Mouse (Mus musculus) hindbrain, embryonic 14.5 days (tissue): ENCODE measurements around the gene Sh3bp5. TPM values are rescaled to one million over a fixed set of nuclear protein-coding genes. Genes with fewer than 3 reads are reported as not detected.

ENCODE experiments used
- ATAC-seq: fragments of 200-750 bp; cut with Nextera tagmentation; 2 replicates; pipeline ENCODE4 v1.8.0; 2017; ENCODE audit warnings: moderate number of reproducible peaks, mild to moderate bottlenecking, moderate TSS enrichment, moderate library complexity; ENCODE audit not compliant: low FRiP score
- DNase-seq: peaks from one replicate; pipeline ENCODE4 v3.0.0-alpha.2; 2015; ENCODE audit warnings: low spot score
- H3K27ac ChIP-seq: fragments of 300-500 bp; sonication (generic); 2 replicates; pipeline ENCODE4 v1.5.1; 2014; ENCODE audit warnings: mild to moderate bottlenecking, moderate library complexity
- H3K27me3 ChIP-seq: fragments of 300-500 bp; sonication (generic); 2 replicates; pipeline ENCODE4 v1.6.1; 2014; ENCODE audit warnings: mild to moderate bottlenecking, low read length, mixed read lengths; ENCODE audit not compliant: control insufficient read depth, insufficient read depth
- H3K36me3 ChIP-seq: fragments of 300-500 bp; sonication (generic); replicated peaks from 2 replicates; pipeline ENCODE4 v1.6.1; 2014; ENCODE audit not compliant: control insufficient read depth, insufficient read depth
- H3K4me1 ChIP-seq: fragments of 300-500 bp; sonication (generic); replicated peaks from 2 replicates; pipeline ENCODE4 v1.6.1; 2014; ENCODE audit warnings: antibody characterized with exemption, low read length, mixed read lengths; ENCODE audit not compliant: control insufficient read depth, insufficient read depth
- H3K4me2 ChIP-seq: fragments of 300-500 bp; sonication (generic); replicated peaks from 2 replicates; pipeline ENCODE4 v1.6.1; 2014; ENCODE audit warnings: mild to moderate bottlenecking, moderate library complexity
- H3K4me3 ChIP-seq: fragments of 300-500 bp; sonication (generic); replicated peaks from 2 replicates; pipeline ENCODE4 v1.5.1; 2014; ENCODE audit warnings: mild to moderate bottlenecking, low read length
- H3K9ac ChIP-seq: fragments of 300-500 bp; sonication (generic); 2 replicates; pipeline ENCODE4 v1.6.1; 2014
- H3K9me3 ChIP-seq: fragments of 300-500 bp; sonication (generic); 2 replicates; pipeline ENCODE4 v1.6.1; 2016; ENCODE audit warnings: low read length; ENCODE audit not compliant: control insufficient read depth
- WGBS: fragments of 180-500 bp; shearing (Covaris S2); extraction: QIAGEN DNeasy Blood & Tissue Kit; methylation state at CpG from one replicate; pipeline ENCODE4 v1.1.7; 2014; 5-methylcytosine and 5-hydroxymethylcytosine counted together
- polyA plus RNA-seq: library from polyadenylated mRNA; unstranded; fragments of >200 nt; fragmentation: Nextera tagmentation; extraction: Ambion mirVana; gene quantifications from 2 replicates; pipeline ENCODE4 v1.2.1, GENCODE M21; 2014

Sh3bp5 gene
- polyA plus RNA-seq, 1 experiment from 2014 or later = 93.7 TPM

- peaks cover 5% of the 10 kb centered on the region for H3K4me1 ChIP-seq
- no peaks in the 10 kb centered on the region for H3K9me3 ChIP-seq
- H3K9ac ChIP-seq = no peak overlapping the region
- H3K4me3 ChIP-seq = no peak overlapping the region
- DNase-seq = no peak
- no peaks in the 10 kb centered on the region for H3K27me3 ChIP-seq
- 84% methylated on average over 8 of the region's 8 CpGs for WGBS
- no peak for ATAC-seq
- H3K4me2 ChIP-seq = no peak overlapping the region
- H3K36me3 ChIP-seq = peaks cover 48% of the 10 kb centered on the region
- H3K27ac ChIP-seq = no peak overlapping the region
Observed at GRCm38 (mm10) chr14:31343241-31343640, 92.6 kb downstream of the Sh3bp5 start.

DNA sequence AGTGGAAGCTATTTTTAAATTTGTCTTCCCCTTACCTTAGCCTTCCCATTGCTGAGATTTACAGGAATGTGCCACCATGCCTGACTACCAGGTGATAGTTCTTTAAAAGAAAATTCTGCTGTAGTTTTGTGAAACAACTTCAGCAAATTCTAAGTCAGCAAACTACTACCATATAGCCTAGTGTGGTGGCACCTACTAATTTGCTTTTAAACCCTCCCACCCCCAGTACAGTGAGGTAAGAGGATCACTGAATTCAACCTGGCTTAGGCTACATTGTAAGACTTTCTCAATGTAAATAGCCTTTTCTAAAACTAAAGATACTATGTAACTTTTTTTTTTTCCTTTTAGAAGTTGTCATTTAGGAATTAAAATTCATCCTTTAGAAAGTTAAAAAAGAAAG lies 97.9 kb downstream of the Sh3bp5 start:
- no peaks in the 10 kb centered on the region for H3K9me3 ChIP-seq
- H3K4me2 ChIP-seq = peak overlapping the region; percentile 81
- H3K4me3 ChIP-seq = peak overlapping the region; percentile 78
- H3K27ac ChIP-seq = no peak overlapping the region
- no peaks in the 10 kb centered on the region for H3K27me3 ChIP-seq
- peaks cover 11% of the 10 kb centered on the region for H3K36me3 ChIP-seq
- H3K9ac ChIP-seq = peak overlapping the region; percentile 80
- peaks cover 22% of the 10 kb centered on the region for H3K4me1 ChIP-seq
- no peak for DNase-seq
- no peak for ATAC-seq

DNA sequence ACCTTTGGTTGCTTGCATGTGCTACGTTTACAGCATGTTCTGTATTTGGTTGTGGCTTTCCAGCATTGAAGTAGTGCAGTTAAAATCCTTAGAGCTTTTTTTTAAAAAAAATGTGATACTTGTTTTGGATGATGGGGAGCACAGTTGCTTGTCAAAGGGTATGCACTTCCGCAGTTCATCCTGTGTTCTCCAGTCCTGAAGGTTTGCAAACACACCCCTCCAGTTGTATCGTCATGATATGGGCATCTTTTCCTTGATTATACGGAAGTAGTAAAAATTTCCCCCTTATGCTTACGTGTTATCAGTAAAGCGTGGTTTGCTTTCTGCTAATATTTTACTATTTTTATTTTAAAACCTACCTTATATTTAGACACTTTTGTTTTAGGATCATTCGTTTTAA lies 98.5 kb downstream of the Sh3bp5 start:
- H3K4me2 ChIP-seq = peak overlapping the region; percentile 81
- no peaks in the 10 kb centered on the region for H3K9me3 ChIP-seq
- H3K9ac ChIP-seq = peak overlapping the region; percentile 80
- peaks cover 10% of the 10 kb centered on the region for H3K36me3 ChIP-seq
- no peaks in the 10 kb centered on the region for H3K27me3 ChIP-seq
- WGBS = 44% methylated on average over 7 of the region's 7 CpGs
- ATAC-seq (no peak), DNase-seq (no peak)
- peaks cover 22% of the 10 kb centered on the region for H3K4me1 ChIP-seq
- peak overlapping the region; percentile 78 for H3K4me3 ChIP-seq
- peak overlapping the region; percentile 91 for H3K27ac ChIP-seq

DNA sequence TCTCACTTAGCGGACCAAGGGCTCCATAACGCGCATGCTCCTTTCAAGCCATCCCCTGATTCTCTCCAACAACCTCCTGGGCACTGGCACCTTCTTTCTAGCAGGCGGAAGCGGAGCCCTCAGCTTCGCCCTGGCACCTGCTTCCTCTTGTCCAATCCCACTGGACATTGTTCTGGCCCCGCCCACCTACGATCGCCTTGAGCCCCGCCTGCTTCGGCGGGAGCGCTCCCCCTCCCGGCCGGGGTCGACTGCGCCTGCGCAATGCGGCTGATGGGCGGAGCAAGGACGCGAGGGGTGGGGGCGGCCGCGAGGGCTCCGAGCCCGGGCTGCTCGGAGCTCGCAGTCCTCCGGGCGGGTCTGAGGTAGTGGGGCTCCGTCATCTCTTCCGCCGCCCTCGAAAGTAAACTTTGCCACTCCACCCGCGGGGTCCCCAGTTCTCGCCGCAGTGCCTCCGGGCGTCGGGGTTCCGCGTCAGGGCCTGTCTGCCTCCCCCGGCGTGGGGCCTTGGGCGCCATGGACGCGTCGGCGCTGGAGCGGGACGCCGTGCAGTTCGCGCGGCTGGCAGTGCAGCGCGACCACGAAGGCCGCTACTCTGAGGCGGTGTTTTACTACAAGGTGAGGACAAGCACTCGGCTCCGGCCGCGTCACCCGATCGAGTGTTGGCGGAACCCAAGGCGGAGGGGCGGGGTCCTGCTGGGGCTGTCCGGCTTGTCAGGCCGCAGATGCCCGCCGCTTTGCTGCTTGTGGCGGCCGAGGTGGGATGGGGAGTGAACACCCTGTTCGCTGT lies 99.3 kb downstream of the Sh3bp5 start, which contains the start of gene Capn7:
TSS of gene Capn7 (plus strand) at position 270 of the 787 bp plus-strand sequence.
- ATAC-seq (peak; percentile 98), DNase-seq (peak; percentile 100)
- H3K27me3 ChIP-seq = no peaks in the 10 kb centered on the region
- H3K4me1 ChIP-seq = peaks cover 22% of the 10 kb centered on the region
- H3K36me3 ChIP-seq = peaks cover 10% of the 10 kb centered on the region
- WGBS = under 1% methylated on average over 78 of the region's 78 CpGs
- peak within 1 kb of the TSS; percentile 80 for H3K9ac ChIP-seq
- H3K27ac ChIP-seq = peak within 1 kb of the TSS; percentile 91
- H3K4me2 ChIP-seq = peak within 1 kb of the TSS; percentile 81
- no peaks in the 10 kb centered on the region for H3K9me3 ChIP-seq
- peak within 1 kb of the TSS; percentile 78 for H3K4me3 ChIP-seq

GRCm38 (mm10) chr14:31335765-31336164 lies 100.1 kb downstream of the Sh3bp5 start:
- H3K4me2 ChIP-seq = peak overlapping the region; percentile 81
- H3K4me3 ChIP-seq = peak overlapping the region; percentile 78
- no peak for ATAC-seq
- H3K27ac ChIP-seq = peak overlapping the region; percentile 71
- WGBS = 55% methylated on average over 3 of the region's 3 CpGs
- H3K27me3 ChIP-seq = no peaks in the 10 kb centered on the region
- H3K9me3 ChIP-seq = no peaks in the 10 kb centered on the region
- H3K4me1 ChIP-seq = peaks cover 22% of the 10 kb centered on the region
- H3K36me3 ChIP-seq = peaks cover 5% of the 10 kb centered on the region
- no peak for DNase-seq
- peak overlapping the region; percentile 49 for H3K9ac ChIP-seq

DNA sequence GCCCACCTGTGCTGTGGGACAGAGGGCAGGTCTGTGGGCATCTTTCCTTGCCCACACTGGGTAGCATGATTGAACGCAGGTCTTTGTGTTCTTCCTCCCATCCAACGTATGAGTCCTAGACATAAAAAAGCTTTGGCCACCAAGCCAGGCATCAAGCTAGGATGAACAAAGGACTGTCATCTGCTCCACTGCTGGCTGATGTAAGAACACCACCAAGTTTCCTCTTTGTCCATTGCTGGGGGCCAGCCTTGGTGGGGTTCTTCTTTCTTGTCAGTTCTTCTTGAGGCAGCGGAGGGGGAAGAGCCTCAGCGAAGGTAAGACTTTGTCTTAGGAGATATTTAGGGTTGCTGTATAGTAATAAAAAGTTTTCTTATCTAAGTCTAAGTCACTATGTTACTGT lies 104.9 kb downstream of the Sh3bp5 start:
- Histone ChIP-seq H3K4me2 (no peak overlapping the region), H3K36me3 (no peaks in the 10 kb centered on the region), H3K9me3 (no peaks in the 10 kb centered on the region), H3K4me1 (peaks cover 6% of the 10 kb centered on the region; the same call in 1 of the 2 replicates), H3K4me3 (no peak overlapping the region), H3K9ac (no peak overlapping the region), H3K27me3 (no peaks in the 10 kb centered on the region), H3K27ac (no peak overlapping the region)
- no peak for DNase-seq
- no peak for ATAC-seq
- WGBS = 77% methylated on average over 4 of the region's 4 CpGs

GRCm38 (mm10) chr14:31329741-31330140 lies 106.1 kb downstream of the Sh3bp5 start:
- Histone ChIP-seq H3K9me3 (no peaks in the 10 kb centered on the region), H3K9ac (no peak overlapping the region), H3K4me3 (no peak overlapping the region), H3K27ac (no peak overlapping the region), H3K4me2 (no peak overlapping the region), H3K27me3 (no peaks in the 10 kb centered on the region), H3K4me1 (no peaks in the 10 kb centered on the region), H3K36me3 (no peaks in the 10 kb centered on the region)
- 54% methylated on average over 2 of the region's 2 CpGs for whole genome bisulfite sequencing
- no peak for ATAC-seq
- DNase-seq = no peak

- no peak overlapping the region for H3K4me3 ChIP-seq
- no peak for DNase-seq
- WGBS = 79% methylated on average over 4 of the region's 4 CpGs
- ATAC-seq = no peak
- no peak overlapping the region for H3K4me2 ChIP-seq
- H3K4me1 ChIP-seq = no peaks in the 10 kb centered on the region
- H3K27ac ChIP-seq = no peak overlapping the region
- H3K36me3 ChIP-seq = no peaks in the 10 kb centered on the region
- no peaks in the 10 kb centered on the region for H3K9me3 ChIP-seq
- H3K9ac ChIP-seq = no peak overlapping the region
- no peaks in the 10 kb centered on the region for H3K27me3 ChIP-seq
Observed at GRCm38 (mm10) chr14:31327681-31328080, 108.2 kb downstream of the Sh3bp5 start.

- DNase-seq = no peak
- H3K36me3 ChIP-seq = no peaks in the 10 kb centered on the region
- no peak overlapping the region for H3K4me3 ChIP-seq
- no peak overlapping the region for H3K4me2 ChIP-seq
- no peak for ATAC-seq
- H3K4me1 ChIP-seq = no peaks in the 10 kb centered on the region
- H3K27ac ChIP-seq = no peak overlapping the region
- no peaks in the 10 kb centered on the region for H3K9me3 ChIP-seq
- WGBS = 90% methylated on average over 1 of the region's 1 CpGs
- no peaks in the 10 kb centered on the region for H3K27me3 ChIP-seq
- H3K9ac ChIP-seq = no peak overlapping the region
Observed at GRCm38 (mm10) chr14:31327196-31327595, 108.7 kb downstream of the Sh3bp5 start.
